Mouse (Mus musculus) heart, postnatal 0 days (tissue): ENCODE results near the gene Fam53b. TPM values are rescaled to one million over a fixed set of nuclear protein-coding genes. Genes with fewer than 3 reads are reported as not detected.
A peak's percentile ranks its signal among the peaks of the same experiment; 100 is the strongest.

ENCODE experiments used
- ATAC-seq: fragments of 200-750 bp; cut with Nextera tagmentation; 2 replicates; pipeline ENCODE4 v1.8.0; 2017; ENCODE audit warnings: low read depth, moderate number of reproducible peaks, moderate library complexity; ENCODE audit not compliant: insufficient read depth
- DNase-seq: peaks from one replicate; pipeline ENCODE4 v3.0.0-alpha.2; 2016; ENCODE audit warnings: low spot score
- H3K27ac ChIP-seq: fragments of 300-500 bp; sonication (generic); 2 replicates; pipeline ENCODE4 v1.5.1; 2014; ENCODE audit warnings: low read depth, mild to moderate bottlenecking
- H3K27me3 ChIP-seq: fragments of 300-500 bp; sonication (generic); 2 replicates; pipeline ENCODE4 v1.6.1; 2014; ENCODE audit warnings: low read length, mixed read lengths; ENCODE audit not compliant: control insufficient read depth, insufficient read depth
- H3K36me3 ChIP-seq: fragments of 300-500 bp; sonication (generic); replicated peaks from 2 replicates; pipeline ENCODE4 v1.6.1; 2014; ENCODE audit warnings: low read length, mixed read lengths; ENCODE audit not compliant: control insufficient read depth, insufficient read depth
- H3K4me1 ChIP-seq: fragments of 300-500 bp; sonication (generic); 2 replicates; pipeline ENCODE4 v1.6.1; 2014; ENCODE audit warnings: antibody characterized with exemption; ENCODE audit not compliant: control insufficient read depth, insufficient read depth
- H3K4me2 ChIP-seq: fragments of 300-500 bp; sonication (generic); 2 replicates; pipeline ENCODE4 v1.6.1; 2014; ENCODE audit warnings: low read depth, mild to moderate bottlenecking, low read length, moderate library complexity
- H3K4me3 ChIP-seq: fragments of 300-500 bp; sonication (generic); 2 replicates; pipeline ENCODE4 v1.5.1; 2014; ENCODE audit warnings: low read depth, low read length
- H3K9ac ChIP-seq: fragments of 300-500 bp; sonication (generic); replicated peaks from 2 replicates; pipeline ENCODE4 v1.6.1; 2014; ENCODE audit warnings: low read depth, low read length, mixed read lengths
- H3K9me3 ChIP-seq: fragments of 300-500 bp; sonication (generic); replicated peaks from 2 replicates; pipeline ENCODE4 v1.6.1; 2016; ENCODE audit warnings: low read length; ENCODE audit not compliant: control insufficient read depth
- CTCF ChIP-seq: IDR thresholded peaks from 2 replicates; pipeline ENCODE4 v1.5.1; 2016; ENCODE audit warnings: antibody characterized with exemption, control low read depth, low read depth
- EP300 ChIP-seq: IDR thresholded peaks from 2 replicates; pipeline ENCODE4 v1.6.1; 2016; ENCODE audit warnings: antibody characterized with exemption, low read depth
- WGBS: fragments of 180-500 bp; shearing (Covaris S2); extraction: QIAGEN DNeasy Blood & Tissue Kit; methylation state at CpG from one replicate; pipeline ENCODE4 v1.1.7; 2014; 5-methylcytosine and 5-hydroxymethylcytosine counted together
- polyA plus RNA-seq: library from polyadenylated mRNA; unstranded; fragments of >200 nt; fragmentation: Nextera tagmentation; extraction: Ambion mirVana; gene quantifications from 2 replicates; pipeline ENCODE4 v1.2.1, GENCODE M21; 2015
- total RNA-seq: library from RNA; depleted of rRNA; stranded (reverse); fragments of >200 nt; gene quantifications from 2 replicates; pipeline ENCODE4 v1.2.3, GENCODE M21; 2014; ENCODE audit warnings: low replicate concordance

The Fam53b gene
- total and polyA plus RNA-seq, 2 experiments from 2014 or later, result 13.1 to 18.6 TPM

DNA sequence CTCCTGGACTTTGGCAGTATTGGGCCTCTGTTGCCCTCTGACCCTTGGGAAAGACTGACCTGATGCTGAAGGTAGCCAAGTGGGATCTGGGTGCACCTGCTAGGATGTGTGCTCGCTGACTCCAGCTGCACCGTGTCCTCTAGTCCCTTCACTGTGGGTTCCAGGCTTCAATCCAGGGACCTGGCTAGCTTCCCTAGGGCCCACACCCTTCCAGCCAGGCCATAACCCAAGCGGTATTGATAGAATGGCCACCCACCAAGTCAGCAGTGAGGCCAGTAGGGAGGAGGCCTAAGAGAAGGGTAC, 142.9 kb downstream of the Fam53b start:
- peak overlapping the region; percentile 80 for H3K27ac ChIP-seq

DNA sequence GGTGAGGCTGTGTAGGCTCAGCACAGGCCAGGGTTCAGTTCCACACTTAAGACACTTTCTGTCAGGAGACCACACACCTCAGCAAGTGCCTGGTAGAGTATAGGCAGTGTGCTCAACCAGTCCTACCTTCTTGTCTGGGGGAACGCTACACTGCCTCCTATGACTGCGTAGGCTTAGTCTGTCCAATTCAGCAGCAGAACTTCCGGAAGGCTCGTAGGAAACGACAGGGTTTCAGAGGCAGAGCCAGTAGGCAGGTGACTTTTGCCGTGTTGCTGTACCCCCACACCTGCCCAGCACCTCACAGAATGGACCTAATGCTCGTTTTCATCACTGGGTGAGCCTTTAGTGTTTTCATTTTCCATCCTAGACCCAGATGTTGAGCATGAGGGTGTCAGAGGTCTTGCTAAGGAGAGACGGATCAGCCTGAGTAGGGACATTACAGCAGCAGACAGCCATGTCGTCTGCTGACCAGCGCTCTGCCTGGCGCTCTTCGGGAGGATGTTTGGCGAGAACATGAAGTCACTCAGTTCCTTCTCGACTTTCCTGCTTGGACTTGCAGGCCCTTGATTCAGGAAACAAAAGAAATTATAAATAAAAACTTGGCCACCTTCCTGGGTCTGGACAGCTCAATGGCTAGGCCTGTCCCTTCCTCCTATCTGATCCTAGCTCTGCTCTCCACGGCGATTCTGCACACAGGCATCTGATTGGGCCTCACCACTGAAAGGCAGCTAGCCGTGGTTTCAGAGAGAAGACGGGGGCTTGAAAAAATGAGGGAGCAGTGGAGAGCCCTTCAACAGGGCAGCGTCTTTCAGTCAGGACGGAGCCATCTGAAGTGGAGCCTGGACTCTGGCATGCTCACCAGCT, 143.5 kb downstream of the Fam53b start:
- Histone ChIP-seq H3K4me2 (no peak overlapping the region), H3K9ac (no peak overlapping the region), H3K4me3 (no peak overlapping the region), H3K27ac (peak overlapping the region; percentile 80), H3K36me3 (no peaks in the 10 kb centered on the region), H3K27me3 (no peaks in the 10 kb centered on the region), H3K4me1 (peaks cover 20% of the 10 kb centered on the region), H3K9me3 (no peaks in the 10 kb centered on the region)
- WGBS, result 62% methylated on average over 20 of the region's 20 CpGs
- TF ChIP-seq CTCF (no peak), EP300 (no peak)
- DNase-seq, result no peak
- ATAC-seq, result peak; percentile 10; the same call in 1 of the 2 replicates

More for the DNA sequence above, 142.9 kb downstream of the Fam53b start:
- Histone ChIP-seq H3K4me3 (no peak overlapping the region), H3K9me3 (no peaks in the 10 kb centered on the region), H3K4me2 (no peak overlapping the region), H3K4me1 (peaks cover 20% of the 10 kb centered on the region), H3K27me3 (no peaks in the 10 kb centered on the region), H3K9ac (no peak overlapping the region), H3K36me3 (no peaks in the 10 kb centered on the region)
- DNase-seq (no peak), ATAC-seq (no peak)
- WGBS, result 62% methylated on average over 3 of the region's 3 CpGs
- TF ChIP-seq CTCF (no peak), EP300 (no peak)

DNA sequence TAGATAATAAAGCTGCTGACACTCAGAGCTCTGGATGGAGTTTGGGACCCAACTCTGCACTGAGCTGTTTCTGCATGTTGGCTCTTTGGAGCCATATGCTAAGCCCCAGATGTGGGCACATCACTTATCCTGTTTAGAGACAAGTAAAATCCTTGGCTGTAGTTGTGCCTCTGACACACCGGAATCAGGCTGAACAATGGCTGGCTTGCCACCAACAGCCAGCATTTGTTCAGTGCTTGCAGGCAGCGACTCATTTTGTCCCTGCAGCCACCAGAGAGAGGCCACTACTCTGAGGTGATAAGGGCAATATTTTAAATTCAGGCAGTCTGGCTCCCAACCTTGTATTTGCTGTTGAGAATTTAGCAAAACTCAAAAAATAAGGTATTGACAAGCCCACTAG, 145.1 kb downstream of the Fam53b start:
- no peak overlapping the region for H3K4me3 ChIP-seq
- ATAC-seq (no peak), DNase-seq (no peak)
- 22% methylated on average over 2 of the region's 2 CpGs for WGBS
- no peaks in the 10 kb centered on the region for H3K36me3 ChIP-seq
- no peaks in the 10 kb centered on the region for H3K27me3 ChIP-seq
- peak overlapping the region; percentile 80 for H3K27ac ChIP-seq
- TF ChIP-seq EP300 (no peak), CTCF (no peak)
- no peak overlapping the region for H3K4me2 ChIP-seq
- no peaks in the 10 kb centered on the region for H3K9me3 ChIP-seq
- peaks cover 13% of the 10 kb centered on the region; the same call in 1 of the 2 replicates for H3K4me1 ChIP-seq
- no peak overlapping the region for H3K9ac ChIP-seq

DNA sequence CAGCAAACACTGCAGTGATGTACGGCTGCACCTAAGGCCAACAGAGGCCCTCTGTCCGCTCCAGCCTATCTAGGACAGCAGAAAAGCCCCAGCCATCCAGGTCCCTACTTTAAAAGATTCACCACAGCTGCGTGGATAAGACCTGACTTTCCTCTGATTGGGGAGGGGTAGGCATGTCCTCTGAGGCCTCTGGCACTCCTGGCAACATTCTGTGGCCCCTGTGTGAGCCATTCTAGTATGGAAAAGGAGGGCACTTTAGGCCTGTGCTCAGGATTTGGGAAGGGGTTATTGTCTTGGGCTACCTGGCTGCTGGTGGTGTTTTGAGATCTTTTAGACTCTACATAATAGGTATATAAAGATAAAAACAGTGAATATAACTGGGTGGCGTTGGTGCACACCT, 147.2 kb downstream of the Fam53b start:
- no peak for DNase-seq
- Histone ChIP-seq H3K27ac (no peak overlapping the region), H3K9me3 (no peaks in the 10 kb centered on the region), H3K4me3 (no peak overlapping the region), H3K27me3 (no peaks in the 10 kb centered on the region), H3K36me3 (no peaks in the 10 kb centered on the region), H3K4me2 (no peak overlapping the region), H3K4me1 (peaks cover 6% of the 10 kb centered on the region; the same call in 1 of the 2 replicates), H3K9ac (no peak overlapping the region)
- TF ChIP-seq CTCF, result no peak
- no peak for TF ChIP-seq EP300
- WGBS, result 87% methylated on average over 4 of the region's 4 CpGs
- ATAC-seq, result no peak

DNA sequence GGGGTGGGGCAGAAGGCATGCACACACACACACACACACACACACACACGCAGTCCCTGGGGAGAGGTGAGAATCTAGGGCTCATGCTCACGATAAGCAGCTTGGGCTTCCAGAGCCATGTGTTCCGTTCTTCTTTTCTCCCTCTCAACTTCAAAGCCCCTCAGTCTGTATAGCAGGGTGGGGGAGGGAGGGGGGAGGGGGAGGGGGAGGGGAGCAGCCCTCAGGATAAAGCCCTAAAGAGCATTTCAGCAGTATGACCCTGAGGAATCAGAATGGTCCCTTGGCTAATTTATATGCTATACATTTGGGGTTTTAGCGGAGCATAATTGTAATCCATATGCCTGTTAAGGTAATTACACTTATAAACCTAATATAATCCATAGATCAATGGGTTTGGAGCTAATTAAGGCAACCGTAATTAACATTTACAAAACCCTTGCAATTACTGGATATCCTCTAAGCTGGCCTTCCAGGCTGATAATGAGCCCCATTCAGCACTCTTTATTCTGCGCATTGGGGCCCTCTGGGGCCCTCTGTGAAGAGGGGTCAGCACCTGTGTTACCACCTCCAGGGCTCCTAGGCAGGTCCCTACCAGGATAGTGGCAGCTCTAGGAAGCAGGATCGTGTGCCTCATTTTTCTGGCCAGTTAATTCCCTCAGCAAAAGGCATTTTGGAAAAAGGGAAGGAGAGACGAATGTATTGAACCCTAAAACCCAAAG, 147.9 kb downstream of the Fam53b start:
- H3K36me3 ChIP-seq, result no peaks in the 10 kb centered on the region
- no peak overlapping the region for H3K4me3 ChIP-seq
- peaks cover 12% of the 10 kb centered on the region for H3K4me1 ChIP-seq
- H3K27ac ChIP-seq, result no peak overlapping the region
- 77% methylated on average over 8 of the region's 8 CpGs for WGBS
- no peak for DNase-seq
- H3K4me2 ChIP-seq, result no peak overlapping the region
- no peak for ATAC-seq
- no peaks in the 10 kb centered on the region for H3K9me3 ChIP-seq
- no peaks in the 10 kb centered on the region for H3K27me3 ChIP-seq
- H3K9ac ChIP-seq, result no peak overlapping the region
- TF ChIP-seq EP300, result no peak
- TF ChIP-seq CTCF, result no peak
